Mouse (Mus musculus): ENCODE data around the gene Actn4.

GRCm38 (mm10) chr7:29000651-29001605 is 38.8 kb upstream of the Actn4 start:
- TF ChIP-seq HCFC1 (IDR thresholded peaks at IDR 0.05; ENCODE audit: borderline replicate concordance, insufficient read depth, low read length) = 0 out of 2 replicates have a peak, but pooled peaks have one; percentile 19
- TF ChIP-seq ZNF384 (IDR thresholded peaks at IDR 0.05; ENCODE audit: low read depth, low read length) = no peak
- no peak for TF ChIP-seq CHD2 (IDR thresholded peaks at IDR 0.05; ENCODE audit: low read depth, low read length)
- TF ChIP-seq MAFK (IDR thresholded peaks at IDR 0.05; ENCODE audit: insufficient read depth, low read depth, low read length) = no peak
